Mouse (Mus musculus) 3134 (cell line): ENCODE data around the gene Thap8.
A peak's percentile ranks its signal among the peaks of the same experiment; 100 is the strongest.

Experiments
- DNase-seq: peaks from one replicate; pipeline ENCODE4 v3.0.0-alpha.2; 2011; ENCODE audit warnings: low spot score; ENCODE audit not compliant: insufficient read length; ENCODE audit errors: extremely low read depth

The Thap8 gene

DNA sequence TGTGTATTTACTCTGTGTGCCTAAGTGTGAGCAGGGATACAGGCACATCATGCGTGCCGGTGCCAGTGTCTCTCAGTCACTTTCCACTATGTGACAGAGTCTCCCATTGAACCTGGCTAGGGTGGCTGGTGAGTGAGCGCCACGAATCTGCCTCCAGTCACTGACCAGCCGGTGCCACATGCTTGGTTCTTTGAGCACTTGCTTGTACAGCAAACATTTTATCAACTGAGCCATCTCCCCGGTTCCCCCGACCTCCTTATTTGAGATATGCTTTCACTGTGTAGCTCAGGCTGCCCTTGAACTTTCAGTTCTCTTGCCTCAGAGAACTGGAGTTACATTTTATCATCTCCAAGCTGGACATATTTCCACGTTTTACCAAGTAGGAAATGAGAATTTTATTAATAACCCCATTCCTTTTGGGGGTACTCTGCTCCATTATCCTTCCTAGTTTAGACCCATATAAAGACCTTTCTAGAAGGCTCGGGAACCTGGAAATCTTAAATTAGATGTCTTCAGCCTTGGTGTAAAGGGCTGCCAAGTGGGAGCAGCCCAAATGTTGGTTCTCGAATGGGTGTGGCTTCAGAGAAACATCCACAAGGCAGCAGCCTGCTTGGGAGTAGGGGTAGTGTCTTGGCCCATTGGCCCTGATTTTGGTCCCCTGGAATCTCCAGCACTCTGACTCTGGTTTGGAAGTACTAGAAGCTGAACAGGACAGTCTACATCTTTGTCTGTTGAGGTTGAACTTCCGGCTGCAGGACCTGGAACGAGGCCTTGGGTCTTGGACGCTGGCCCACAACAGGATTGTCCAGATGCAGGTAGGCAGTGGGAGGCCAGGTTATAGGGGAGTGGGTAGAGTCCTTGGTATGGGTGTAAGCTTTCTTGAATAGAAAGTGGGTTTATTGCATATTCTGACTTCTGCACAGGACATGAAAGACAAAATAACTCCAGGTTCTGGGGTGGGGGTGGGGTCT, 36.0 kb downstream of the Thap8 start:
- no peak for DNase-seq

DNA sequence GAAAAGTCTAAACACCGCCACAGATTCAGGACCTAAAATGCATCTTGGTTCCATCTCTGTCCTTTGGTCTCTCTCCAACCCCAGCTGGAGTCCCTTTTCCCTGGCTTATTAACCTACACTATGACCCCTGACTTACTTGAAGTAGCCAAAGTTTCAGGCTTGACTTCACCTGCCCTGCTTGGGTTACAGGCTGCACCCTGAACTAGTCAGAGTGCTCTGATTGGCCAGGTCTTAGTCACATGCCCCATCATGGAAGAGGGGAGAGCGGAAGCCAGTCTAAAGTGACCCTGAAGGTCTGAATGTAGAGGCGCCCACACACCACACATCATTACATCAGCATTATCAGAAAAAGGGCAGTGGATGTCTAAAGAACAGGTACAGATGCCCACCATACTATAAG, 38.2 kb downstream of the Thap8 start:
- DNase-seq = no peak

- no peak for DNase-seq
These were observed 41.1 kb downstream of the Thap8 start for GRCm38 (mm10) chr7:30320946-30321345.

- peak; percentile 73 for DNase-seq
These were observed 41.8 kb downstream of the Thap8 start, which contains the start of gene E130208F15Rik for GRCm38 (mm10) chr7:30321539-30322284. TSS of gene E130208F15Rik (plus strand) at chr7:30321740.

- DNase-seq = peak; percentile 93
These were observed 42.4 kb downstream of the Thap8 start for GRCm38 (mm10) chr7:30322285-30322667.

DNA sequence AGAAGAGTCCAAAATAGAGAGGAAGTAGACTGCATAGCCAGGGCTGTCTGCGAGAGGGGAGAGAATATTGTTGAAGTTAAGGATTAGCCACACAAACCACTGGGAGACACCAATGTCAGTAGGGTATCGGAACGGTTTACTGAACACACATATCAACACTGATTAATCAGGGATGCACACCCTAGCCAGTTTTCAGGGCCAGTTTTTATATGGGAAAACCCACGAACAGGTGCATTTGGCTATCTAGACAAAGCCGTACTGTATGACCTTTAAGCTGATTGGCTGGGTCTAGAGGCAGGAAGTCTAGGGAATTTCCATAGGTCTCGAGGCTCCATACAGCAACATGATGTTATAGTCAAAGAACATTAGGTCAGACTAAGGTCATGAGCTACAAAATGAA, 43.0 kb downstream of the Thap8 start:
- DNase-seq = no peak

DNA sequence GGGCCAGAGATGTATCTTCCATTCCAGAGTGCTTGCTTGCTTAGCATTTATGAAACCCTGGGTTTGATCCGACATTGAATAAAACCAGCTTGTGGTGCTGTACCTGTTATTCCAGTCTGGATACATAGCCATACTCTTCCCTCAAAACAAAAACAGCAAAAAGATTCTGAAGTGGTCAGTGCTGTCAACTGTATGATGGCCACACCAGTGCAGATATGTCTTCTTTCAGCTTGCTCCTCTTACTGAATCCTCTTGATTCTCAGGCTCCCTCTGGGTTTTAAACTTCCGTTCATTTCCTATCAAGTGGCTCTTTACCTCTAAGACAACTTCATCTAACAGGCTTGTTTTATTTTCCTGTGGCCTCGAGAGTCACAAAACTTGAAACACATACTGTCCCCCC, 43.9 kb downstream of the Thap8 start, which contains the start of gene Sdhaf1:
Gene Sdhaf1, minus strand, starts transcription at position 101 of the 400 bp plus-strand sequence.
- DNase-seq = no peak

- no peak for DNase-seq
These were observed 44.5 kb downstream of the Thap8 start for GRCm38 (mm10) chr7:30324300-30324944.

DNA sequence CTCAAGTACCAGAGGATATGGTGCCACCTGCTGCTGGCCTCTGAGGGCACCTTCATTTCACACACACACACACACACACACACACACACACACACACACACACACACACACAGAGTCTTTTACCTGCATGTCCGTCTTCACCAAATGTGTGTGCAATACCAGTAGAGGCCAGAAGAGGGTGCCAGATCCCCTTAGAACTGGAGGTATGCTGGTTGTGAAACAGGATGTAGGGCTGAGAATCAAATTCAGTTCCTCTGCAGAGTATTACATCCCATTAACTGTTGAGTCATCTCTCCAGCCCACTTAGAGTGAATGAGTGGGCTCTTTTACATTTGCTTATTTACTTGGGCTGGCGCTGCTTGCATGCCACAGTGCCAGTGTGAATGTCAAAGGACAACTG, 45.5 kb downstream of the Thap8 start:
- no peak for DNase-seq

- DNase-seq = no peak
These were observed 46.5 kb downstream of the Thap8 start for GRCm38 (mm10) chr7:30326427-30326826.

DNA sequence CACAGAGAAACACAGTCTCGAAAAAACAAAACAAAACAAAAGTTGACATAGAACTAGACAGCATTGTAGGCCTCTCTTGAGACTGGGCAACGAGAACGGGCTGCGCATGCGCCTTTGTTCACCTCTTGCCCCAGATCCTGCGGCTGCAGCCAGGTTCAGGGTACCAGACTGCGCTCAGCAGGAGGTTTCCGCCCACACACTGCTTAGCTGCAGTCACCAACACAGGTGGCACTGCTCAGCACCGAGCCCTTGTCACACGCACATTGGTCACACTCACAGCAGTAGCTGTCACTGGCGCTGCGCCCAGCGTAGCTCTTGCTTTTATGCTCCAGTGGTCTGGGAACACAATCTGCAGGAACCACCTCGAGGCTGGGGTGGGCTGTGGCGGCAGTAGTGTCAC, 47.2 kb downstream of the Thap8 start:
- DNase-seq = no peak

- DNase-seq = no peak
These were observed 48.5 kb downstream of the Thap8 start for GRCm38 (mm10) chr7:30328379-30328778.

- DNase-seq = no peak
These were observed 52.0 kb downstream of the Thap8 start for GRCm38 (mm10) chr7:30331887-30332286.

DNA sequence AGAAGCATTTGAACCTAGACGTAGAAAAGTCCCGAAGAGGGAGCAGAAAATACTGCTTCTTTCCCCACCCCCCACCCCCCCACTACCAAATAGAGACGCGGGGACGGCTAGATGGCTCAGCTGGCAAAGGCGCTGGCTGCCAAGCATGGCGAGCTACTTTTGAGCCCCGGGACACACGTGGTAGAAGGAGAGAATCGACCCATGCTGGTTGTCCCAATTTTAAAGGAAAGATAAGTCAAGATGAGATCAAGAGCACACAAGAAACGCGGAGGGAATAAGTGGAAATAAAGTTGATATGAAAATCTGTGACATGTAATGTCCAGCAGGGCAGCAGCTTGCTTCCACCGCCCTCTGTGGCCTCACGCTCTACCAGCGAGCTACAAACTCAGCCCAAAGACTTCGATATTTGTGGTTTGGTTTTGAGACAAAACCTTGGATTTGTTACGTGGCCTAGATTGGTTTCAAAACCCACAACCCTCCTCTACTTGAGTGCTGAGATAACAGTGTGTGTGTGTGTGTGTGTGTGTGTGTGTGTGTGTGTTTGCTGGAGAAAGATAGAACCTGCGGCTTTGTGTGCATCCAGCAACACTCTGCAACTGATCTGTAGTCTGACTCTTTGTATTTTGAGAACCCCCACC, 52.8 kb downstream of the Thap8 start:
- no peak for DNase-seq

DNA sequence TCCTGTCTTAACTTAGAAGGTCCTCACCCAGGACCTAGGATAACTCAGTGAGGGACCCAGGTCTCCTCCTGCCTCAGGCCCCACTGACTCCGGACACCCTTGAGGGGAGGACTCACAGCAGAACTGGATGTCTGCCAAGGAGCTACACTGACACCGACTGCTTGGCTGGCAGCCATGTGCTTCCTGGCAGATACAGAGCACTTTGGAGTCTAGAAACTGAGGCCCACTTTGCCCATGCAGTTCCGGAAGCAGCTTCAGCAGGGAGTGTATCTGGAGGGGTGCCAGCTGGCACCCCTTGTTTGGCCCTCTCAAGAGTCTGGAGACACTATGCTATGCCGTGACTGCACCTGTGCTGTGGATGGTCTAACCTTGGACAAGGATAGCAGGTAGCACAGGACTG, 53.5 kb downstream of the Thap8 start:
- peak; percentile 46 for DNase-seq

DNA sequence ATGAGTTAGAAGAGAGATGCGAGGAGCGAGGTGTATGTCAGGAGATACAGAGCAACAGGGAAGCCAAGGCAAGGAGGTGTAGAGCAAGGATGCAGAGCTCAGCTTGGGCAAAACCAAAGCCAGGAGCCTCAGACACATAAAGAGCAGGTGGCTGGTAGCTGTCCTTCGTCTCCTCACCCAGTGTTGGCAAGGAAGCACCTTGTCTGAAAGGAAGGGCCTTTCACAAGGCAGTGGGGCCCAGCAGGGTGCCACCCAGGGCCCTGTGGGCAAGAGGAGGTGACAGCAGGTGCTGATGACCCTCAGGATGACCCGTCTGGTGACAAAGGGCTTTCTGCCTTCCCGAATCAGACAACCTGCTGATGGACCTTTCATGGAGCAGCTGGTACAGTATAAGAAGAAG, 54.7 kb downstream of the Thap8 start:
- DNase-seq = no peak

- no peak for DNase-seq
These were observed 55.8 kb downstream of the Thap8 start for GRCm38 (mm10) chr7:30335688-30336087.

- DNase-seq = no peak
These were observed 56.5 kb downstream of the Thap8 start for GRCm38 (mm10) chr7:30336384-30336783.

DNA sequence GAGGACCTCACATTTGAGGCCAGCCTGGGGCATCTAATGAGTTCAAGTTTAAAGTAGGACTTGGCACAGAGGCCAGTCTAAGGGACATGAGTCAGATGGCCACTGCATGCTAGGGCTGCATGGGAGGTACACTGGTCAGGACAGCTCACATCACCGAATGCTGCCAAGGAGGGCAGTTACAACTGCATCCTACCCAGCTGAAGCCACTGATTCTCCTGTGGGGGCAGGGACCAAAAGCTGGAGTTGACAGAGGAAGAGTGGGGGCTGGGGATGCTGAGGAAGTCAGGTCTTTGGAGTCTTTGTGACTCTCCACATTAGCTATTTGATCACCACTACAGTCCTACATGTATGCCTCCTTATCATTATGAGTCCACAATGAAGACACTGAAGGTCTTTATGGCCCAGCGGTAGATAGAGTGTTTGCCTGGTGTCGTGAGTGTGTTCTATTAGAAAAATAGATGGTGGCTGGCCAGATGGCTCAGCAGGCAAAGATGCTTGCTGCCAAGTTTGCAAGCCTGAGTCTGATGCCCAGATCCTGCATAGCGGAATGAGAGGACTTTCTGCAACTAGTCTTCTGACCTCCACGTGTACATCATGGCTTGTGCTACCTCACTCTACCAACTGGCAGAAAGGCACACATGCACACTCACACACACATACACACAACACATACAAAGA, 59.7 kb downstream of the Thap8 start:
- no peak for DNase-seq
